Mouse (Mus musculus): ENCODE data around the gene Slc12a3.
A peak's percentile ranks its signal among the peaks of the same experiment; 100 is the strongest.

Gene Slc12a3

GRCm38 (mm10) chr8:94326016-94326415 is 3.0 kb upstream of the Slc12a3 start:
- ATAC-seq (ENCODE audit: insufficient number of reproducible peaks, low FRiP score, low TSS enrichment), result no peak

- ATAC-seq (ENCODE audit: insufficient number of reproducible peaks, low FRiP score, low TSS enrichment), result peak; percentile 47; the same call in 1 of the 2 replicates
Observed at GRCm38 (mm10) chr8:94330733-94331132, 1.7 kb downstream of the Slc12a3 start.

- ATAC-seq (ENCODE audit: insufficient number of reproducible peaks, low FRiP score, low TSS enrichment), result no peak
Observed at GRCm38 (mm10) chr8:94333345-94333744, 4.3 kb downstream of the Slc12a3 start.

- ATAC-seq (ENCODE audit: insufficient number of reproducible peaks, low FRiP score, low TSS enrichment), result no peak
Observed at GRCm38 (mm10) chr8:94337559-94337958, 8.6 kb downstream of the Slc12a3 start.

- no peak for ATAC-seq (ENCODE audit: insufficient number of reproducible peaks, low FRiP score, low TSS enrichment)
Observed at GRCm38 (mm10) chr8:94340796-94341195, 11.8 kb downstream of the Slc12a3 start.

GRCm38 (mm10) chr8:94342691-94343090 is 13.7 kb downstream of the Slc12a3 start:
- ATAC-seq (ENCODE audit: insufficient number of reproducible peaks, low FRiP score, low TSS enrichment), result no peak

- ATAC-seq (ENCODE audit: insufficient number of reproducible peaks, low FRiP score, low TSS enrichment), result peak; percentile 28; the same call in 1 of the 2 replicates
Observed at GRCm38 (mm10) chr8:94343290-94343689, 14.3 kb downstream of the Slc12a3 start.

GRCm38 (mm10) chr8:94343778-94344320 is 14.8 kb downstream of the Slc12a3 start:
- ATAC-seq (ENCODE audit: insufficient number of reproducible peaks, low FRiP score, low TSS enrichment), result no peak

- no peak for ATAC-seq (ENCODE audit: insufficient number of reproducible peaks, low FRiP score, low TSS enrichment)
Observed at GRCm38 (mm10) chr8:94345657-94346056, 16.7 kb downstream of the Slc12a3 start.

- no peak for ATAC-seq (ENCODE audit: insufficient number of reproducible peaks, low FRiP score, low TSS enrichment)
Observed at GRCm38 (mm10) chr8:94346264-94346663, 17.3 kb downstream of the Slc12a3 start.

- no peak for ATAC-seq (ENCODE audit: insufficient number of reproducible peaks, low FRiP score, low TSS enrichment)
Observed at GRCm38 (mm10) chr8:94348425-94348824, 19.4 kb downstream of the Slc12a3 start.

GRCm38 (mm10) chr8:94354069-94354531 is 25.1 kb downstream of the Slc12a3 start:
- ATAC-seq (ENCODE audit: insufficient number of reproducible peaks, low FRiP score, low TSS enrichment), result no peak

GRCm38 (mm10) chr8:94354571-94354970 is 25.6 kb downstream of the Slc12a3 start:
- no peak for ATAC-seq (ENCODE audit: insufficient number of reproducible peaks, low FRiP score, low TSS enrichment)

GRCm38 (mm10) chr8:94357220-94357619 is 28.2 kb downstream of the Slc12a3 start:
- no peak for ATAC-seq (ENCODE audit: insufficient number of reproducible peaks, low FRiP score, low TSS enrichment)

- peak; percentile 53 for ATAC-seq (ENCODE audit: insufficient number of reproducible peaks, low FRiP score, low TSS enrichment)
Observed at GRCm38 (mm10) chr8:94358541-94358940, 29.5 kb downstream of the Slc12a3 start.

GRCm38 (mm10) chr8:94361774-94362431 is 32.9 kb downstream of the Slc12a3 start:
- ATAC-seq (ENCODE audit: insufficient number of reproducible peaks, low FRiP score, low TSS enrichment), result no peak

- no peak for ATAC-seq (ENCODE audit: insufficient number of reproducible peaks, low FRiP score, low TSS enrichment)
Observed at GRCm38 (mm10) chr8:94362607-94363239, 33.7 kb downstream of the Slc12a3 start.

- ATAC-seq (ENCODE audit: insufficient number of reproducible peaks, low FRiP score, low TSS enrichment), result no peak
Observed at GRCm38 (mm10) chr8:94363288-94363688, 34.3 kb downstream of the Slc12a3 start.

GRCm38 (mm10) chr8:94363906-94364305 is 34.9 kb downstream of the Slc12a3 start:
- no peak for ATAC-seq (ENCODE audit: insufficient number of reproducible peaks, low FRiP score, low TSS enrichment)

- ATAC-seq (ENCODE audit: insufficient number of reproducible peaks, low FRiP score, low TSS enrichment), result no peak
Observed at GRCm38 (mm10) chr8:94364686-94365312, 35.8 kb downstream of the Slc12a3 start.

- ATAC-seq (ENCODE audit: insufficient number of reproducible peaks, low FRiP score, low TSS enrichment), result no peak
Observed at GRCm38 (mm10) chr8:94365410-94365981, 36.5 kb downstream of the Slc12a3 start.

Measured in cerebellum, adult (tissue).